Mouse (Mus musculus) megakaryocyte, embryonic 14.5 days (primary cell): ENCODE results near the gene Cnr2.

Experiments
- FLI1 ChIP-seq: IDR thresholded peaks from 2 replicates; pipeline ENCODE4 v1.6.1; 2012; ENCODE audit warnings: low read length, inconsistent platforms, mixed read lengths
- GATA1 ChIP-seq: IDR thresholded peaks from 3 replicates; pipeline ENCODE4 v1.6.1; 2012; ENCODE audit warnings: mixed read lengths, low read length, inconsistent platforms, borderline replicate concordance

- no peak for TF ChIP-seq FLI1
- TF ChIP-seq GATA1 = no peak
Measured at GRCm38 (mm10) chr4:135883881-135884516, 11.2 kb upstream of the Cnr2 start.
